Mouse (Mus musculus) olfactory bulb, adult 2 months (tissue): Measurements from ENCODE around the gene Gorasp1. TPM values are rescaled to one million over a fixed set of nuclear protein-coding genes. Genes with fewer than 3 reads are reported as not detected.

Source experiments
- H3K27ac ChIP-seq: fragments of 200-500 bp; 2 replicates; pipeline ENCODE4 v1.5.1; 2012; ENCODE audit warnings: low read depth, low read length; ENCODE audit not compliant: insufficient read depth
- H3K4me1 ChIP-seq: fragments of 200-500 bp; 2 replicates; pipeline ENCODE4 v1.6.1; 2012; ENCODE audit warnings: low read length; ENCODE audit not compliant: control insufficient read depth, insufficient read depth
- H3K4me3 ChIP-seq: fragments of 200-500 bp; 2 replicates; pipeline ENCODE4 v1.5.1; 2012; ENCODE audit warnings: mild to moderate bottlenecking, low read depth, low read length, moderate library complexity; ENCODE audit not compliant: insufficient read depth
- CTCF ChIP-seq: fragments of 200-500 bp; IDR thresholded peaks from 2 replicates; pipeline ENCODE4 v1.5.1; 2012; ENCODE audit warnings: low read depth, mild to moderate bottlenecking, low read length, moderate library complexity; ENCODE audit not compliant: insufficient read depth
- POLR2A ChIP-seq: fragments of 200-500 bp; IDR thresholded peaks from 2 replicates; pipeline ENCODE4 v1.6.1; 2012; ENCODE audit warnings: mild to moderate bottlenecking, low read depth, low read length, moderate library complexity; ENCODE audit not compliant: insufficient read depth
- WGBS: fragments of 180-500 bp; shearing (Covaris S2); methylation state at CpG from one replicate; pipeline ENCODE4 v1.1.7; 2018; 5-methylcytosine and 5-hydroxymethylcytosine counted together
- polyA plus RNA-seq: library from polyadenylated mRNA; stranded (reverse); fragments of >200 nt; gene quantifications from 2 replicates; pipeline ENCODE4 v1.2.4, GENCODE M21; 2012; ENCODE audit warnings: low replicate concordance; ENCODE audit not compliant: missing spikeins, insufficient read depth, insufficient read length

The Gorasp1 gene
- polyA plus RNA-seq, 1 experiment: not detected

GRCm38 (mm10) chr9:119893881-119894280 is 43.5 kb downstream of the Gorasp1 start:
- Histone ChIP-seq H3K27ac (no peak overlapping the region), H3K4me1 (peaks cover 6% of the 10 kb centered on the region; the same call in 1 of the 2 replicates), H3K4me3 (no peak overlapping the region)
- TF ChIP-seq CTCF: no peak
- no peak for TF ChIP-seq POLR2A
- WGBS: 92% methylated on average over 5 of the region's 5 CpGs

GRCm38 (mm10) chr9:119890692-119891091 is 46.7 kb downstream of the Gorasp1 start:
- 47% methylated on average over 2 of the region's 2 CpGs for WGBS
- TF ChIP-seq POLR2A (no peak), CTCF (no peak)
- Histone ChIP-seq H3K27ac (no peak overlapping the region), H3K4me1 (peaks cover 6% of the 10 kb centered on the region), H3K4me3 (no peak overlapping the region)

DNA sequence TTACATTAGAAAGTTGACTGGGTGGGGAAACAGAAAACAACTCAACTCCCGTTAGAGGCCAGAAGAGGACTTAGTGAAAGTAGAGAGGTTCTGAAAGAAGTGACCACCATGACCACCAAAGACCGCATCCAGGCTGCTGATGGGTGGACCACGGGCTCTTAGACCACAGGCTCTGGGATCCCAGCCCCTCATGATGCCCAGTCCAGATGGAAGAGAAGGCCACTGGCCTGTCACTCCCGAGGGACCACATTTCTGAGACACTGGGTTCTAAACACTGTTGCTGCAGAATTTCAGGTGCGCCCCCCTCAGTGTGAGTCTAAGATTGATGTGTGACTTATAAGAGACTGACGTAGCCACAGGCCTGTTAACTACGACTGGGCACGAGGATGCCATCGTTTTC is 47.9 kb downstream of the Gorasp1 start:
- TF ChIP-seq POLR2A (no peak), CTCF (no peak)
- H3K4me3 ChIP-seq: no peak overlapping the region
- 67% methylated on average over 9 of the region's 9 CpGs for WGBS
- no peak overlapping the region for H3K27ac ChIP-seq
- H3K4me1 ChIP-seq: peaks cover 3% of the 10 kb centered on the region

DNA sequence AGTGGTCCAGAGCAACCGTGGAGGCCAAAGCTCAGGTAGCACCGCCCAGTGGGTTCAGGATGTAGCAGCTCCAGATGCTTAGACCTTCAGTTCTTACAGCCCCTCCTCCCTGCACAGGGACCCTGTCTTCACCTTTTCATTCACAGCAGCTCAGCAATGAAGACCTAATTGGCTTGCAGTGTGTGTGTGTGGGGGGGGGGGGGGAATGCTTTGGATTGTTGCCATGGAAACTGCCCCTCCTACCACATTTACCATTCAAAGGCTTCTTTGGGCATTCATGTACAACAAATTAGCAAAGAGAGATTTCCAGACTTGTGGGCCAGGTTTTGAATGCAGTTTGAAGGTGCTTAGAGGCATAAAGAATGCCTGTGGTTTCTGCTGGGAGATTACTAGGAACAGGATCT is 48.5 kb downstream of the Gorasp1 start:
- WGBS: 20% methylated on average over 2 of the region's 2 CpGs
- no peak overlapping the region for H3K27ac ChIP-seq
- H3K4me1 ChIP-seq: peaks cover 3% of the 10 kb centered on the region
- no peak overlapping the region for H3K4me3 ChIP-seq
- TF ChIP-seq CTCF (no peak), POLR2A (no peak)

DNA sequence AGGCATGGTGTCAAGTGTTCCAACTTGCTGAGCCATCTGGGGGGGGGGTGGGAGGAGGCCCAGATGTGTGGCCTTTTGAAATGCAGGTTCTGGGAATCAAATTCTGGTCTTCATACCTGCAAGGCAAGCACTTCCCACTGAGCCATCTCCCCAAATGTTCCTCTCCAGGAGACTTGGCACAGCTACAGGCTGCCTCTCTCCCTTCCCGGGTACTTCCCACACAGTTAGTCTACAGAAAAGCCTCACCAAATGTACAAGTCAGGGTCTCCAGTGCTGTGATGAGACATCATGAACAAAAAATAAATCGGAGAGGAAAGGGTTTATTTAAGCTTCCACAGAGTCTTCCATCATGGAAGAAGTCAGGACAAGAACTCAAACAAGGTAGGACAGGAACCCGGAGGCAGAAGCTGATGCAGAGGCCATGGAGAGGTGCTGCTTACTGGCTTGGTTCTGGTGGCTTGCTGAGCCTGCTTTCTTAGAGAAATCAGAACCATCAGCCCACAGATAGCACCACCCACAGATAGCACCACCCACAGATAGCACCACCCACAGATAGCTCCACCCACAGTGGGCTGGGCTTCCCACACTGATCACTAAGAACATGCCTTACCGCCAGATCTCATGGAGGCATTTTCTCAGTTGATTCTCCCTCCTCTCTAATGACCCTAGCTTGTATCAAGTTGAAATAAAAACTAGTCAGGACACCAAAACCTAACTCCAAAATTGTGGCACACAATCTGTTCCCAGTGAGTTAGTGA is 50.0 kb downstream of the Gorasp1 start:
- Histone ChIP-seq H3K27ac (no peak overlapping the region), H3K4me3 (no peak overlapping the region), H3K4me1 (peaks cover 3% of the 10 kb centered on the region)
- TF ChIP-seq POLR2A (no peak), CTCF (no peak)
- 65% methylated on average over 4 of the region's 4 CpGs for WGBS

Other genes starting within 250 kb of the Gorasp1 start
- not detected in 2 replicates for gene Scn10a, start 218.2 kb downstream of the Gorasp1 start, polyA plus RNA-seq
- gene Scn11a, start 112.1 kb downstream of the Gorasp1 start, polyA plus RNA-seq: not detected in 2 replicates
- not detected in 2 replicates for gene Wdr48, start 42.7 kb downstream of the Gorasp1 start, polyA plus RNA-seq
- not detected in 2 replicates for gene Ttc21a, start within 50 bp of the Gorasp1 start, polyA plus RNA-seq
- gene Csrnp1, start 47.1 kb upstream of the Gorasp1 start, polyA plus RNA-seq: not detected in 2 replicates
- not detected in 2 replicates for gene Xirp1, start 86.0 kb upstream of the Gorasp1 start, polyA plus RNA-seq
- not detected in 2 replicates for gene Cx3cr1, start 132.3 kb upstream of the Gorasp1 start, polyA plus RNA-seq
- not detected in 2 replicates for gene Ccr8, start 154.5 kb upstream of the Gorasp1 start, polyA plus RNA-seq
- not detected in 2 replicates for gene Slc25a38, start 172.8 kb upstream of the Gorasp1 start, polyA plus RNA-seq
- 1,091 TPM in 1 of 2 replicates, not detected in the other for gene Rpsa, start 190.1 kb upstream of the Gorasp1 start, polyA plus RNA-seq
- 425 TPM in 1 of 2 replicates, not detected in the other for gene Mobp, start 212.1 kb upstream of the Gorasp1 start, polyA plus RNA-seq